Mouse (Mus musculus): ENCODE measurements around the gene Slc51b.
A peak's percentile ranks its signal among the peaks of the same experiment; 100 is the strongest.

DNA sequence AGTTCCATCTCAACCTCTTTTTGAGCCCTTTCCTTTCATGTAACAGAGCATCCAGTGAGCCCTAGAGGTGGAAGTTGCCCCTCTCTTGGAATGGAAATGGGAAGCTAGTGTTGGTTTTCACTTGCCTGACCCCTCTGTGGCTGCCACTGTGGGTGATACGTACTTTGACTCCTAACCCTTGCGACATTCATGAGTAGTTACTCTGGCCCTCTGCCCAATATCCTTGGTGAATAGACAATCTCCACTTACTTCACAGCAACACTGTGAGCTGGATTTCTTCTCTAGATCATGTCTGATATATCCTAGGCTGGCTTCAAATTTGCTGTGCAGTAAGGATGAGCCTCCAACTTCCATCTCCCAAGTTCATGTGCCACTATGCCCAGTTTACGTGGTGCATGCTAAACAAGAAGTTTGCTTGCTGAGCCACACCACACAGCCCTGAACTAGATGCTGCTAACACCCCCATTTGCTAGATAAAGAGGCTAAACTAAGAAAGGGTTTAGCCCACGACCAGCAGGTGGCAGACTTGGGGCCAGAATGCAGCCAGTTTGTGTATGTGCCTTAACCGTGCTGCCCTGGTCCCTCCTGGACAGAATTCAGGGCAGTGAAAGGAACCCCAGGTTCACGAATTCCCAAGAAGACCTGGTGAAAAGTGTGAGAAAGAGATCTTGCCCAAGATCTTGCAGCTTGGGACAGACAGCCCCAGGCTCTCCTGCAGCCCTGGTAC, 30.0 kb downstream of the Slc51b start:
- TF ChIP-seq CTCF (IDR thresholded peaks at IDR 0.05; ENCODE audit: low read depth, low read length) (peak; percentile 82), POLR2A (IDR thresholded peaks at IDR 0.05; ENCODE audit: extremely low read depth, insufficient read depth, low read length) (no peak)

Data from liver, adult 2 months (tissue).